ENCODE assay signal across 7 mouse cellular contexts in genomic region chr19:41831718-41832391, GRCm38 (mm10). TPM values are rescaled to one million over a fixed set of nuclear protein-coding genes. Genes with fewer than 3 reads are reported as not detected.
DNase-seq lines count a peak whose midpoint lies in the region; ATAC-seq lines count a peak whose summit lies in the region.

No protein-coding gene starts in this region.

- H3K9me3 ChIP-seq in lung, embryonic 15.5 days: no peaks in the 10 kb centered on the region
- no peaks in the 10 kb centered on the region for H3K9me3 ChIP-seq in embryonic facial prominence, embryonic 12.5 days
- no peaks in the 10 kb centered on the region for H3K9me3 ChIP-seq in intestine, embryonic 14.5 days (ENCODE audit: control insufficient read depth, low read length)
- no peaks in the 10 kb centered on the region for H3K9me3 ChIP-seq in neural tube, embryonic 11.5 days (ENCODE audit: control insufficient read depth, low read length)

- H3K9ac ChIP-seq in lung, embryonic 15.5 days: no peak overlapping the region
- 0 out of 2 replicates have a peak overlapping the region, but pooled peaks have one; percentile 4 for H3K9ac ChIP-seq in embryonic facial prominence, embryonic 12.5 days
- H3K9ac ChIP-seq in intestine, embryonic 14.5 days (ENCODE audit: low read length): peak overlapping the region; percentile 64; the same call in 1 of the 2 replicates
- H3K9ac ChIP-seq in neural tube, embryonic 11.5 days (ENCODE audit: low read length): peak overlapping the region; percentile 43

- no peak for DNase-seq in lung, postnatal 14 days
- DNase-seq in intestine, embryonic 14.5 days (ENCODE audit: low spot score): peak; percentile 63
- DNase-seq in neural tube, embryonic 11.5 days (ENCODE audit: low spot score): peak; percentile 45
- DNase-seq in urinary bladder, postnatal 10 days (ENCODE audit: low spot score): no peak
- no peak for DNase-seq in layer of hippocampus, postnatal 36 days

- no peak for ATAC-seq in lung, embryonic 15.5 days (ENCODE audit: borderline replicate concordance, extremely low read depth, low FRiP score, low TSS enrichment)
- ATAC-seq in embryonic facial prominence, embryonic 12.5 days (ENCODE audit: insufficient number of reproducible peaks, insufficient read depth, low FRiP score, low TSS enrichment): no peak
- ATAC-seq in intestine, embryonic 14.5 days (replicated peaks; ENCODE audit: low FRiP score, low TSS enrichment, low read depth): no peak
- no peak for ATAC-seq in neural tube, embryonic 11.5 days (ENCODE audit: insufficient read depth, low FRiP score, low TSS enrichment)

- no peak overlapping the region for H3K27ac ChIP-seq in lung, embryonic 15.5 days
- H3K27ac ChIP-seq in embryonic facial prominence, embryonic 12.5 days: no peak overlapping the region
- H3K27ac ChIP-seq in intestine, embryonic 14.5 days (ENCODE audit: low read depth): no peak overlapping the region
- no peak overlapping the region for H3K27ac ChIP-seq in neural tube, embryonic 11.5 days (ENCODE audit: low read depth, low read length)

- H3K27me3 ChIP-seq in lung, embryonic 15.5 days: peaks cover 37% of the 10 kb centered on the region
- H3K27me3 ChIP-seq in embryonic facial prominence, embryonic 12.5 days: peaks cover 24% of the 10 kb centered on the region
- H3K27me3 ChIP-seq in intestine, embryonic 14.5 days (replicated peaks; ENCODE audit: control insufficient read depth, insufficient read depth, low read length): peaks cover 19% of the 10 kb centered on the region
- H3K27me3 ChIP-seq in neural tube, embryonic 11.5 days (ENCODE audit: control insufficient read depth, insufficient read depth, low read length): peaks cover 8% of the 10 kb centered on the region; the same call in 1 of the 2 replicates

- H3K4me2 ChIP-seq in lung, embryonic 15.5 days: peak overlapping the region; percentile 99
- H3K4me2 ChIP-seq in embryonic facial prominence, embryonic 12.5 days (replicated peaks): peak overlapping the region; percentile 99
- H3K4me2 ChIP-seq in intestine, embryonic 14.5 days (ENCODE audit: low read length): peak overlapping the region; percentile 97
- peak overlapping the region; percentile 97 for H3K4me2 ChIP-seq in neural tube, embryonic 11.5 days (ENCODE audit: low read depth)

- 15% methylated on average over 14 of the region's 14 CpGs for WGBS in lung, embryonic 15.5 days
- 7% methylated on average over 14 of the region's 14 CpGs for WGBS in embryonic facial prominence, embryonic 12.5 days
- WGBS in intestine, embryonic 14.5 days: 10% methylated on average over 14 of the region's 14 CpGs
- WGBS in neural tube, embryonic 11.5 days: 4% methylated on average over 14 of the region's 14 CpGs

- H3K36me3 ChIP-seq in lung, embryonic 15.5 days: no peaks in the 10 kb centered on the region
- no peaks in the 10 kb centered on the region for H3K36me3 ChIP-seq in embryonic facial prominence, embryonic 12.5 days
- no peaks in the 10 kb centered on the region for H3K36me3 ChIP-seq in intestine, embryonic 14.5 days (ENCODE audit: control insufficient read depth, insufficient read depth, low read length)
- no peaks in the 10 kb centered on the region for H3K36me3 ChIP-seq in neural tube, embryonic 11.5 days (ENCODE audit: control insufficient read depth, insufficient read depth, low read length)

- H3K4me1 ChIP-seq in lung, embryonic 15.5 days: peaks cover 19% of the 10 kb centered on the region
- H3K4me1 ChIP-seq in embryonic facial prominence, embryonic 12.5 days: peaks cover 23% of the 10 kb centered on the region
- peaks cover 9% of the 10 kb centered on the region for H3K4me1 ChIP-seq in intestine, embryonic 14.5 days (replicated peaks; ENCODE audit: control insufficient read depth, insufficient read depth, low read length)
- H3K4me1 ChIP-seq in neural tube, embryonic 11.5 days (ENCODE audit: control insufficient read depth, insufficient read depth, low read length): peaks cover 13% of the 10 kb centered on the region; the same call in 1 of the 2 replicates

- peak overlapping the region; percentile 68 for H3K4me3 ChIP-seq in lung, embryonic 15.5 days
- peak overlapping the region; percentile 79 for H3K4me3 ChIP-seq in embryonic facial prominence, embryonic 12.5 days
- H3K4me3 ChIP-seq in intestine, embryonic 14.5 days (ENCODE audit: low read depth, low read length): peak overlapping the region; percentile 63
- peak overlapping the region; percentile 71 for H3K4me3 ChIP-seq in neural tube, embryonic 11.5 days (ENCODE audit: low read depth, low read length)

RNA-seq across cellular contexts. Expression of gene Frat1, which starts 2.1 kb away (rescaled TPM):
- polyA plus RNA-seq in lung, embryonic 15.5 days (2015; fragmentation: Nextera tagmentation; extraction: Ambion mirVana): 7.2 and 7.3 TPM in 2 replicates
- 7.9 and 8.9 TPM in 2 replicates for polyA plus RNA-seq in embryonic facial prominence, embryonic 12.5 days (2016; fragmentation: Nextera tagmentation; extraction: Ambion mirVana)
- 13.3 and 15.4 TPM in 2 replicates for polyA plus RNA-seq in intestine, embryonic 14.5 days (2014; fragmentation: Nextera tagmentation; extraction: Ambion mirVana)
- 8.6 and 8.9 TPM in 2 replicates for polyA plus RNA-seq in neural tube, embryonic 11.5 days (2014; fragmentation: Nextera tagmentation; extraction: Ambion mirVana)
- total RNA-seq in layer of hippocampus, postnatal 36 days (2021): 10 to 100 TPM; 17.5 to 20.5 TPM

RNA-seq across cellular contexts. Expression of gene Frat2, which starts 16.1 kb away (rescaled TPM):
- polyA plus RNA-seq in lung, embryonic 15.5 days (2015; fragmentation: Nextera tagmentation; extraction: Ambion mirVana): 4.1 and 4.4 TPM in 2 replicates
- 9.2 and 9.9 TPM in 2 replicates for polyA plus RNA-seq in embryonic facial prominence, embryonic 12.5 days (2016; fragmentation: Nextera tagmentation; extraction: Ambion mirVana)
- 6.4 and 6.5 TPM in 2 replicates for polyA plus RNA-seq in intestine, embryonic 14.5 days (2014; fragmentation: Nextera tagmentation; extraction: Ambion mirVana)
- 6.5 and 8.7 TPM in 2 replicates for polyA plus RNA-seq in neural tube, embryonic 11.5 days (2014; fragmentation: Nextera tagmentation; extraction: Ambion mirVana)
- total RNA-seq in layer of hippocampus, postnatal 36 days (2021): 10 to 100 TPM; 14.0 to 16.4 TPM

RNA-seq across cellular contexts. Expression of gene Arhgap19, which starts 30.0 kb away (rescaled TPM):
- polyA plus RNA-seq in lung, embryonic 15.5 days (2015; fragmentation: Nextera tagmentation; extraction: Ambion mirVana): 29.8 and 30.8 TPM in 2 replicates
- polyA plus RNA-seq in embryonic facial prominence, embryonic 12.5 days (2016; fragmentation: Nextera tagmentation; extraction: Ambion mirVana): 32.9 and 33.1 TPM in 2 replicates
- polyA plus RNA-seq in intestine, embryonic 14.5 days (2014; fragmentation: Nextera tagmentation; extraction: Ambion mirVana): 25.5 and 29.0 TPM in 2 replicates
- 37.0 and 37.3 TPM in 2 replicates for polyA plus RNA-seq in neural tube, embryonic 11.5 days (2014; fragmentation: Nextera tagmentation; extraction: Ambion mirVana)
- 1 to 10 TPM; 2.9 to 3.0 TPM for total RNA-seq in layer of hippocampus, postnatal 36 days (2021)

Comparison
In these comparisons a context has a peak if more than half of its experiments do, and no peak if none do; other contexts are left out.
1. DNase-seq: peak in intestine, embryonic 14.5 days (single experiment) and neural tube, embryonic 11.5 days (single experiment); none in lung, postnatal 14 days (single experiment), urinary bladder, postnatal 10 days (single experiment) and layer of hippocampus, postnatal 36 days (0 of 2).
2. Peak in every context shown above with its lines, with median percentiles within 50 percentile points of each other: H3K4me2 ChIP-seq and H3K4me3 ChIP-seq.